Mouse (Mus musculus) embryonic fibroblast, embryonic 13.5 days (primary cell): Measurements from ENCODE around the gene Cebpz.

Source experiments
- CTCF ChIP-seq: IDR thresholded peaks from 2 replicates; pipeline ENCODE4 v1.5.1; 2011; ENCODE audit warnings: mild to moderate bottlenecking, control low read depth, low read length, moderate library complexity, borderline replicate concordance; ENCODE audit not compliant: insufficient read depth
- POLR2A ChIP-seq: IDR thresholded peaks from 2 replicates; pipeline ENCODE4 v1.6.1; 2011; ENCODE audit warnings: low read depth, mild to moderate bottlenecking, control low read depth, low read length, moderate library complexity

DNA sequence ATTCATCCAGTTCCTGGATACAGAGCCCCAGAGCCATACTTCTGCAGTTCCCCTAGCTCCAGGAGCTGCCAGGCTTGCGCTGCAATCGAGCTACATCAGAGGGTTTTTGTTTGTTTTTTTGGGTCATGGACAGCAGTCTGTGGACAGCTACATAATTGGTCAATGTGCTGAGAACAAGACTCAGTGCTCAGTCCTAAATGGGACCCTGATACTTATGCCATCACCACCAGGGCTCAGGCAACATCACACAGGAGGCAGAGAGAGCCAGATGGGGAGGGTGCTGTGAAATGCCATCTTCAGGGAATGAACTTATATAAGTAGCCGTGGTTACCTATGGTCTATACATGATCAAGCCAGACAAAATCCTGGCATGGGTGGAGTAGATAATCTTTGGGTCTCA, 31.6 kb upstream of the Cebpz start:
- no peak for TF ChIP-seq CTCF
- TF ChIP-seq POLR2A, result no peak
